28 mouse cellular contexts compared by ENCODE assay signal in the genomic region with DNA sequence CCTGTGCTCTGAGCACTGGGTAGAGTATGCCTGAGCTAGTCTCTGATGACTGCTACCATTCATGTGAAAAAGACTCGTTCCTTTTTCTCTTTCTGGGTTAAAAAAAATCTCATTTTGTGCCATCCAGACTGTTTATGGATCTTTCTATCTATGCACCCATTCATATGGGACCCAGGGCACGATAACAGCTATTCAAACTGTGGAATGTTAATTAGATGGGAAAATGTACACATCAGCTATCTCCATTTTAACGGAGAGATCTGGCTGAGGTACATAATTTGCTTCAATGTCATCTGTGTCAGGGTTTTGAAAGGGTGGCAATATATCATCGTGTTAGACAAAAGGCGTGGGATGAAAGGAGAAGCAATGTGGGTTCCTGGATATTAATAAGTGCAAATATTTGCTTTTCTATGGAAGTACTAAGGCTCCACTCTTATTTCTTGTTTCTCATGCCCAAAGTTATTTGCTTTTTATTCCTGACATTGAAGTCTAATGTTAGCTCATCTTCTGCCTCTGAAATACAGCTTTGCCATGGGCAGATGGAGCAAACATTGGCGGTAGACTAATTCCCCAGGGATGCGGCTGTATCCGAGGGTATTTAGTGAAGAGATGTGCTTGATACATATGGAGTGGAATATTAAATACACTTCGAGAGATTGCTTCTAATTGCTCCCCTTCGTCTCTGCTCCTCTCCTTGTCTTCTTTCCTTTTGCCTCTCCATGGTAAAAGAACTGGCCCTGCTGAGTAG.
A peak's percentile ranks its signal among the peaks of the same experiment; 100 is the strongest.
DNase-seq lines count a peak whose midpoint lies in the region; ATAC-seq and TF ChIP-seq lines count a peak whose summit lies in the region.
"Had no signal": no experiment of that assay in that cellular context is flagged by ENCODE, and none has a peak within 500 bp of the region (broad histone marks: within the 10 kb centered on the region; RNA-seq: fewer than 3 reads in every experiment).

No protein-coding gene starts in this region.

- no peak overlapping the region for H3K4me2 ChIP-seq in neural tube, embryonic 11.5 days (ENCODE audit: low read depth)
- no peak overlapping the region for H3K4me2 ChIP-seq in neural tube, embryonic 15.5 days
- H3K4me2 ChIP-seq in forebrain, postnatal 0 days (ENCODE audit: low read depth) = no peak overlapping the region
- H3K4me2 ChIP-seq in midbrain, embryonic 16.5 days (ENCODE audit: low read length) = no peak overlapping the region
- H3K4me2 ChIP-seq: embryonic facial prominence, embryonic 12.5 days; liver, embryonic 15.5 days; lung, embryonic 15.5 days had no signal

- H3K4me3 ChIP-seq in neural tube, embryonic 11.5 days (ENCODE audit: low read depth, low read length) = no peak overlapping the region
- no peak overlapping the region for H3K4me3 ChIP-seq in neural tube, embryonic 15.5 days (replicated peaks)
- H3K4me3 ChIP-seq in forebrain, postnatal 0 days (ENCODE audit: low read depth, low read length) = no peak overlapping the region
- no peak overlapping the region for H3K4me3 ChIP-seq in midbrain, embryonic 16.5 days (ENCODE audit: low read depth, low read length)
- H3K4me3 ChIP-seq: embryonic facial prominence, embryonic 12.5 days; gastrocnemius, adult 2 months; heart, embryonic 10.5 days; layer of hippocampus, adult 2 months; limb, embryonic 10.5 days; liver, embryonic 15.5 days; lung, embryonic 15.5 days; megakaryocyte, embryonic 14.5 days had no signal

- H3K9me3 ChIP-seq in neural tube, embryonic 11.5 days (ENCODE audit: control insufficient read depth, low read length) = no peaks in the 10 kb centered on the region
- H3K9me3 ChIP-seq in neural tube, embryonic 15.5 days (replicated peaks) = no peaks in the 10 kb centered on the region
- H3K9me3 ChIP-seq in forebrain, postnatal 0 days (ENCODE audit: low read length) = no peaks in the 10 kb centered on the region
- no peaks in the 10 kb centered on the region for H3K9me3 ChIP-seq in midbrain, embryonic 16.5 days (replicated peaks; ENCODE audit: control insufficient read depth, low read length, poor library complexity, severe bottlenecking)
- H3K9me3 ChIP-seq: embryonic facial prominence, embryonic 12.5 days; limb, embryonic 10.5 days; liver, embryonic 15.5 days; lung, embryonic 15.5 days had no signal

- no peak for TF ChIP-seq CTCF in forebrain, postnatal 0 days (IDR thresholded peaks at IDR 0.05; ENCODE audit: low read depth)

- ATAC-seq in neural tube, embryonic 11.5 days (ENCODE audit: insufficient read depth, low FRiP score, low TSS enrichment) = no peak
- no peak for ATAC-seq in neural tube, embryonic 15.5 days (ENCODE audit: low FRiP score)
- ATAC-seq in forebrain, postnatal 0 days = no peak
- ATAC-seq in midbrain, embryonic 16.5 days = no peak
- ATAC-seq: CD4-positive, CD25-positive, alpha-beta regulatory T cell, adult 4 months; intestine, embryonic 16.5 days; Patski had no signal

- H3K36me3 ChIP-seq in neural tube, embryonic 11.5 days (ENCODE audit: control insufficient read depth, insufficient read depth, low read length) = no peaks in the 10 kb centered on the region
- H3K36me3 ChIP-seq in neural tube, embryonic 15.5 days = no peaks in the 10 kb centered on the region
- no peaks in the 10 kb centered on the region for H3K36me3 ChIP-seq in forebrain, postnatal 0 days (ENCODE audit: insufficient read depth)
- no peaks in the 10 kb centered on the region for H3K36me3 ChIP-seq in midbrain, embryonic 16.5 days (ENCODE audit: control insufficient read depth, insufficient read depth, low read length)
- H3K36me3 ChIP-seq: embryonic facial prominence, embryonic 12.5 days; heart, embryonic 10.5 days; limb, embryonic 10.5 days; liver, embryonic 15.5 days; lung, embryonic 15.5 days had no signal

- no peak overlapping the region for H3K9ac ChIP-seq in neural tube, embryonic 11.5 days (ENCODE audit: low read length)
- no peak overlapping the region for H3K9ac ChIP-seq in neural tube, embryonic 15.5 days (replicated peaks)
- H3K9ac ChIP-seq in forebrain, postnatal 0 days = no peak overlapping the region
- H3K9ac ChIP-seq in midbrain, embryonic 16.5 days (ENCODE audit: low read depth, low read length) = no peak overlapping the region
- H3K9ac ChIP-seq: embryonic facial prominence, embryonic 12.5 days; liver, embryonic 15.5 days; lung, embryonic 15.5 days had no signal

- peak; percentile 71 for DNase-seq in heart, adult 11 months
- no peak for DNase-seq in heart, postnatal 36 days
- peak; percentile 29 for DNase-seq in neural tube, embryonic 11.5 days (ENCODE audit: low spot score)
- peak; percentile 41 for DNase-seq in forebrain, postnatal 0 days
- DNase-seq in spleen, postnatal 10 days (ENCODE audit: low spot score in 2 of 2) = no peak
- no peak for DNase-seq in kidney, adult 18-20 months
- DNase-seq: adrenal gland, adult 2 months; cerebellum, adult 18-20 months; cerebellum, postnatal 25 days; gastrocnemius, adult 2 months; kidney, postnatal 25 days; liver; lung, postnatal 36 days; right cerebral cortex, postnatal 14 days; spleen, adult 18-20 months; thymus, postnatal 25 days had no signal

- no peak overlapping the region for H3K27ac ChIP-seq in neural tube, embryonic 11.5 days (ENCODE audit: low read depth, low read length)
- H3K27ac ChIP-seq in neural tube, embryonic 15.5 days (replicated peaks) = no peak overlapping the region; the same call in 1 of the 2 replicates
- H3K27ac ChIP-seq in forebrain, postnatal 0 days (ENCODE audit: low read depth, low read length) = no peak overlapping the region
- 0 out of 2 replicates have a peak overlapping the region, but pooled peaks have one; percentile 5 for H3K27ac ChIP-seq in midbrain, embryonic 16.5 days (ENCODE audit: low read length)
- H3K27ac ChIP-seq: embryonic facial prominence, embryonic 12.5 days; gastrocnemius, adult 2 months; heart, embryonic 10.5 days; layer of hippocampus, adult 2 months; limb, embryonic 10.5 days; liver, embryonic 15.5 days; lung, embryonic 15.5 days had no signal

- H3K27me3 ChIP-seq in neural tube, embryonic 11.5 days (ENCODE audit: control insufficient read depth, insufficient read depth, low read length) = no peaks in the 10 kb centered on the region
- no peaks in the 10 kb centered on the region for H3K27me3 ChIP-seq in neural tube, embryonic 15.5 days (replicated peaks)
- no peaks in the 10 kb centered on the region for H3K27me3 ChIP-seq in forebrain, postnatal 0 days (ENCODE audit: insufficient read depth, low read length)
- no peaks in the 10 kb centered on the region for H3K27me3 ChIP-seq in midbrain, embryonic 16.5 days (ENCODE audit: control insufficient read depth, insufficient read depth, low read depth, low read length)
- H3K27me3 ChIP-seq: embryonic facial prominence, embryonic 12.5 days; liver, embryonic 15.5 days; lung, embryonic 15.5 days; Patski had no signal

- WGBS in neural tube, embryonic 11.5 days = 74% methylated on average over 10 of the region's 10 CpGs
- 35% methylated on average over 10 of the region's 10 CpGs for WGBS in neural tube, embryonic 15.5 days
- WGBS in forebrain, postnatal 0 days = 25% methylated on average over 10 of the region's 10 CpGs
- WGBS in midbrain, embryonic 16.5 days = 62% methylated on average over 10 of the region's 10 CpGs

- intact Hi-C loops in heart, postnatal 36 days (cut with DNase I) = no loop called here

- H3K4me1 ChIP-seq in neural tube, embryonic 11.5 days (ENCODE audit: control insufficient read depth, insufficient read depth, low read length) = no peaks in the 10 kb centered on the region
- H3K4me1 ChIP-seq in neural tube, embryonic 15.5 days = peaks cover 11% of the 10 kb centered on the region; the same call in 1 of the 2 replicates
- H3K4me1 ChIP-seq in forebrain, postnatal 0 days (ENCODE audit: insufficient read depth) = no peaks in the 10 kb centered on the region
- H3K4me1 ChIP-seq in midbrain, embryonic 16.5 days (ENCODE audit: control insufficient read depth, insufficient read depth, low read length) = peaks cover 4% of the 10 kb centered on the region; the same call in 1 of the 2 replicates
- H3K4me1 ChIP-seq: embryonic facial prominence, embryonic 12.5 days; heart, embryonic 10.5 days; limb, embryonic 10.5 days; liver, embryonic 15.5 days; lung, embryonic 15.5 days had no signal

Comparison
In these comparisons a context has a peak if more than half of its experiments do, and no peak if none do; other contexts are left out.
1. DNase-seq: peak in heart, adult 11 months (single experiment), neural tube, embryonic 11.5 days (single experiment) and forebrain, postnatal 0 days (single experiment); none in heart, postnatal 36 days (0 of 2), spleen, postnatal 10 days (0 of 2) and kidney, adult 18-20 months (single experiment).